Mouse (Mus musculus) B cell, adult 2 months (primary cell): ENCODE results near the gene Bod1l.

Experiments used
- DNase-seq, 2 experiments: peaks; one replicate each; pipeline ENCODE4 v3.0.0; 2022

Gene Bod1l

GRCm38 (mm10) chr5:41844147-41844529, at the start of gene Bod1l:
Gene Bod1l (minus strand): TSS chr5:41844315.
- DNase-seq: peak; percentile 91

- DNase-seq: no peak
Measured at GRCm38 (mm10) chr5:41893351-41893750, 49.2 kb upstream of the Bod1l start.

- DNase-seq: no peak
Measured at GRCm38 (mm10) chr5:41890871-41891270, 46.8 kb upstream of the Bod1l start.

- no peak for DNase-seq
Measured at GRCm38 (mm10) chr5:41889245-41889849, 45.2 kb upstream of the Bod1l start.

- no peak for DNase-seq
Measured at GRCm38 (mm10) chr5:41888834-41889233, 44.7 kb upstream of the Bod1l start.

- DNase-seq: peak; percentile 68 to 74
Measured at GRCm38 (mm10) chr5:41887738-41888137, 43.6 kb upstream of the Bod1l start.

- peak; percentile 43 to 48 for DNase-seq
Measured at GRCm38 (mm10) chr5:41884563-41884962, 40.4 kb upstream of the Bod1l start.

- DNase-seq: no peak
Measured at GRCm38 (mm10) chr5:41871164-41871563, 27.0 kb upstream of the Bod1l start.

GRCm38 (mm10) chr5:41855781-41856180, 11.7 kb upstream of the Bod1l start:
- no peak for DNase-seq

GRCm38 (mm10) chr5:41845558-41845937, 1.4 kb upstream of the Bod1l start:
- DNase-seq: no peak

GRCm38 (mm10) chr5:41844820-41845557, 874 bp upstream of the Bod1l start:
- DNase-seq: peak; percentile 54 to 56

GRCm38 (mm10) chr5:41843419-41844146, 532 bp downstream of the Bod1l start:
- peak; percentile 3 to 9 for DNase-seq

GRCm38 (mm10) chr5:41842681-41843080, 1.4 kb downstream of the Bod1l start:
- DNase-seq: peak; percentile 16 to 24

GRCm38 (mm10) chr5:41841735-41842134, 2.4 kb downstream of the Bod1l start:
- no peak for DNase-seq

- no peak for DNase-seq
Measured at GRCm38 (mm10) chr5:41830100-41830499, 14.0 kb downstream of the Bod1l start.

- DNase-seq: no peak
Measured at GRCm38 (mm10) chr5:41821158-41821557, 23.0 kb downstream of the Bod1l start.

- no peak for DNase-seq
Measured at GRCm38 (mm10) chr5:41820530-41820929, 23.6 kb downstream of the Bod1l start.

GRCm38 (mm10) chr5:41812516-41812915, 31.6 kb downstream of the Bod1l start:
- DNase-seq: no peak

- DNase-seq: no peak
Measured at GRCm38 (mm10) chr5:41811279-41811678, 32.8 kb downstream of the Bod1l start.

- no peak for DNase-seq
Measured at GRCm38 (mm10) chr5:41807383-41807782, 36.7 kb downstream of the Bod1l start.

GRCm38 (mm10) chr5:41806176-41806575, 37.9 kb downstream of the Bod1l start:
- DNase-seq: no peak

GRCm38 (mm10) chr5:41805085-41805484, 39.0 kb downstream of the Bod1l start:
- DNase-seq: no peak

- DNase-seq: no peak
Measured at GRCm38 (mm10) chr5:41804643-41805042, 39.5 kb downstream of the Bod1l start.

- no peak for DNase-seq
Measured at GRCm38 (mm10) chr5:41801622-41802021, 42.5 kb downstream of the Bod1l start.
